Mouse (Mus musculus): ENCODE measurements around the gene Frmd3. TPM values are rescaled to one million over a fixed set of nuclear protein-coding genes. Genes with fewer than 3 reads are reported as not detected.
"Not testable (repeated sequence)": the region's sequence is repeated elsewhere in the genome, so short reads cannot be mapped to it uniquely, and the experiment has no call there.

Gene Frmd3
- polyA plus RNA-seq, 1 experiment from 2014 or later: 0.65 TPM

GRCm38 (mm10) chr4:74201281-74201811 lies 188.1 kb downstream of the Frmd3 start:
- H3K36me3 ChIP-seq: no peaks in the 10 kb centered on the region
- H3K4me2 ChIP-seq: no peak overlapping the region
- H3K9me3 ChIP-seq (replicated peaks): no peaks in the 10 kb centered on the region
- no peaks in the 10 kb centered on the region for H3K4me1 ChIP-seq (replicated peaks)
- no peaks in the 10 kb centered on the region for H3K27me3 ChIP-seq (replicated peaks)
- no peak overlapping the region for H3K4me3 ChIP-seq
- no peak overlapping the region for H3K9ac ChIP-seq
- ATAC-seq (ENCODE audit: insufficient number of reproducible peaks, low FRiP score): no peak
- no peak overlapping the region for H3K27ac ChIP-seq (ENCODE audit: poor library complexity, severe bottlenecking)

- H3K9me3 ChIP-seq (replicated peaks): not testable (repeated sequence)
- 79% methylated on average over 1 of the region's 1 CpGs for WGBS
Measured at GRCm38 (mm10) chr4:74221780-74222179, 208.5 kb downstream of the Frmd3 start.

GRCm38 (mm10) chr4:74222360-74222759 lies 209.1 kb downstream of the Frmd3 start:
- Histone ChIP-seq H3K9me3 (replicated peaks) (no peaks in the 10 kb centered on the region), H3K4me1 (replicated peaks) (no peaks in the 10 kb centered on the region), H3K9ac (no peak overlapping the region), H3K27me3 (replicated peaks) (no peaks in the 10 kb centered on the region), H3K36me3 (no peaks in the 10 kb centered on the region), H3K27ac (ENCODE audit: poor library complexity, severe bottlenecking) (no peak overlapping the region), H3K4me3 (no peak overlapping the region), H3K4me2 (no peak overlapping the region)
- no peak for ATAC-seq (ENCODE audit: insufficient number of reproducible peaks, low FRiP score)
- WGBS: 28% methylated on average over 3 of the region's 3 CpGs

More at GRCm38 (mm10) chr4:74221780-74222179, 208.5 kb downstream of the Frmd3 start:
- H3K9ac ChIP-seq; H3K4me2 ChIP-seq; H3K27ac ChIP-seq (ENCODE audit: poor library complexity, severe bottlenecking); H3K27me3 ChIP-seq (replicated peaks); H3K4me1 ChIP-seq (replicated peaks); H3K4me3 ChIP-seq; ATAC-seq (ENCODE audit: insufficient number of reproducible peaks, low FRiP score); H3K36me3 ChIP-seq: not testable (repeated sequence)

- Histone ChIP-seq H3K9ac (no peak overlapping the region), H3K9me3 (replicated peaks) (no peaks in the 10 kb centered on the region), H3K27ac (ENCODE audit: poor library complexity, severe bottlenecking) (no peak overlapping the region), H3K36me3 (no peaks in the 10 kb centered on the region), H3K4me3 (no peak overlapping the region), H3K4me2 (no peak overlapping the region), H3K4me1 (replicated peaks) (no peaks in the 10 kb centered on the region), H3K27me3 (replicated peaks) (no peaks in the 10 kb centered on the region)
- 57% methylated on average over 2 of the region's 2 CpGs for WGBS
- ATAC-seq (ENCODE audit: insufficient number of reproducible peaks, low FRiP score): no peak
Measured at GRCm38 (mm10) chr4:74224210-74224609, 211.0 kb downstream of the Frmd3 start.

- Histone ChIP-seq H3K9me3 (replicated peaks) (no peaks in the 10 kb centered on the region), H3K27ac (ENCODE audit: poor library complexity, severe bottlenecking) (no peak overlapping the region), H3K4me2 (no peak overlapping the region), H3K4me3 (no peak overlapping the region), H3K4me1 (replicated peaks) (no peaks in the 10 kb centered on the region), H3K36me3 (no peaks in the 10 kb centered on the region), H3K27me3 (replicated peaks) (no peaks in the 10 kb centered on the region), H3K9ac (no peak overlapping the region)
- WGBS: 73% methylated on average over 4 of the region's 4 CpGs
- no peak for ATAC-seq (ENCODE audit: insufficient number of reproducible peaks, low FRiP score)
Measured at GRCm38 (mm10) chr4:74230994-74231393, 217.8 kb downstream of the Frmd3 start.

GRCm38 (mm10) chr4:74231405-74231804 lies 218.2 kb downstream of the Frmd3 start:
- Histone ChIP-seq H3K4me1 (replicated peaks) (no peaks in the 10 kb centered on the region), H3K9me3 (replicated peaks) (no peaks in the 10 kb centered on the region), H3K36me3 (no peaks in the 10 kb centered on the region), H3K4me3 (no peak overlapping the region), H3K4me2 (no peak overlapping the region), H3K27me3 (replicated peaks) (no peaks in the 10 kb centered on the region), H3K9ac (no peak overlapping the region), H3K27ac (ENCODE audit: poor library complexity, severe bottlenecking) (no peak overlapping the region)
- 63% methylated on average over 5 of the region's 5 CpGs for WGBS
- ATAC-seq (ENCODE audit: insufficient number of reproducible peaks, low FRiP score): no peak

GRCm38 (mm10) chr4:74233534-74233933 lies 220.3 kb downstream of the Frmd3 start:
- Histone ChIP-seq H3K9me3 (replicated peaks) (no peaks in the 10 kb centered on the region), H3K27ac (ENCODE audit: poor library complexity, severe bottlenecking) (no peak overlapping the region), H3K4me1 (replicated peaks) (no peaks in the 10 kb centered on the region), H3K27me3 (replicated peaks) (no peaks in the 10 kb centered on the region), H3K4me3 (no peak overlapping the region), H3K4me2 (no peak overlapping the region), H3K36me3 (no peaks in the 10 kb centered on the region), H3K9ac (no peak overlapping the region)
- no peak for ATAC-seq (ENCODE audit: insufficient number of reproducible peaks, low FRiP score)
- 84% methylated on average over 3 of the region's 3 CpGs for WGBS

GRCm38 (mm10) chr4:74242176-74242575 lies 228.9 kb downstream of the Frmd3 start, which contains the start of gene Kdm4c:
Gene Kdm4c (plus strand): TSS chr4:74242497.
- H3K9me3 ChIP-seq (replicated peaks): no peaks in the 10 kb centered on the region
- no peaks in the 10 kb centered on the region for H3K27me3 ChIP-seq (replicated peaks)
- H3K36me3 ChIP-seq: no peaks in the 10 kb centered on the region
- H3K9ac ChIP-seq: no peak within 1 kb of the TSS
- H3K27ac ChIP-seq (ENCODE audit: poor library complexity, severe bottlenecking): no peak within 1 kb of the TSS
- no peaks in the 10 kb centered on the region for H3K4me1 ChIP-seq (replicated peaks)
- 79% methylated on average over 1 of the region's 1 CpGs for WGBS
- H3K4me2 ChIP-seq: no peak within 1 kb of the TSS
- no peak within 1 kb of the TSS for H3K4me3 ChIP-seq
- no peak for ATAC-seq (ENCODE audit: insufficient number of reproducible peaks, low FRiP score)

Other genes with a start within 250 kb of the Frmd3 start
- gene Rasef, start 222.4 kb upstream of the Frmd3 start, polyA plus RNA-seq (2016; fragmentation: Nextera tagmentation; extraction: Ambion mirVana): 0.44 and 0.65 TPM in 2 replicates
- not detected in 2 replicates for gene Gm11758, start 137.2 kb upstream of the Frmd3 start, polyA plus RNA-seq (2016; fragmentation: Nextera tagmentation; extraction: Ambion mirVana)
- gene Gm11757, start 122.3 kb upstream of the Frmd3 start, polyA plus RNA-seq (2016; fragmentation: Nextera tagmentation; extraction: Ambion mirVana): not detected in 2 replicates
- not detected in 2 replicates for gene Gm13871, start 107.5 kb upstream of the Frmd3 start, polyA plus RNA-seq (2016; fragmentation: Nextera tagmentation; extraction: Ambion mirVana)
- gene Gm11756, start 92.7 kb upstream of the Frmd3 start, polyA plus RNA-seq (2016; fragmentation: Nextera tagmentation; extraction: Ambion mirVana): not detected in 2 replicates
- 0.18 and 0.19 TPM in 2 replicates for gene 2310002L09Rik, start 62.6 kb upstream of the Frmd3 start, polyA plus RNA-seq (2016; fragmentation: Nextera tagmentation; extraction: Ambion mirVana)
- 13.5 and 13.8 TPM in 2 replicates for gene Kdm4c, start 229.1 kb downstream of the Frmd3 start, polyA plus RNA-seq (2016; fragmentation: Nextera tagmentation; extraction: Ambion mirVana)

Data from heart, embryonic 12.5 days (tissue).